Mouse (Mus musculus): ENCODE data around the gene 4921539E11Rik. TPM values are rescaled to one million over a fixed set of nuclear protein-coding genes. Genes with fewer than 3 reads are reported as not detected.

Gene 4921539E11Rik
- polyA plus RNA-seq, 1 experiment from 2014 or later, result not detected

DNA sequence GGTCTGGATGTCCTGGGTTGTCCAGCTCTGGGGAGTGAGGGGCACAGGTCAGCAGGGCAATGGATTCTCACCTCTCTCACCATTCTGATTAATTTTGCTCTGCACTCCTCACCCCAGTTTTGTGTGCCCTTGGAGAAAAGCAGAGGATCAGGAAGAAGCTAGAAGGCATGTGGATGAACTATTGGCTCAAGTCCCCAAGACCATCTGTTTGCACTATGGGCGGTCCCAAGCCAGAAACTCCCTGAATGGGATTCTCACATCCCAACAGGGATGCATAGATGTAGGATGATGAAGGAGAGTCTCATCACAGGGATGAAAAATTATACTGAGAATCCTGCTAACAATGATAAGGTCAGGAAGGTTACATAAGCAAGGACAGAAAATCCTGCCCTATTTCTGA lies 13.2 kb upstream of the 4921539E11Rik start:
- 88% methylated on average over 1 of the region's 1 CpGs for WGBS

DNA sequence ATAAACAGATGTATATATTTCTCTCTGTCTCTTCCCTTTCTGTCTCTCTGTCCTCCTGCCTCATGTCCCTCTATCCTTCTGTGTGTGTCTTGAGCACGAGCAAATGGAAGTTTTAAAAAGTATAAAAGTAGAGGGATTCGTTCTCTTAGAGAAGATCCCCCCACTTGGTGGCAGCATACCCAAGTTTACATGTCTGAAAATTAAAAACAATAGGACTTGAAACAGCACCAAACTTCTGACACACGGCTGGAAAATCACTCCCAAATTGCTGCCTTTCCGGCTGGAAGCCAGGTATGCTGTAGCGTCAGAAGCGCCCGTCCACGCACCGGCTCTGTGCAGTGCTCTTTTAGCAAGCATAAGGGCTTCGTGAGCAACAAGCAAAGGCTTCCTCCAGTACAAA lies 8.7 kb upstream of the 4921539E11Rik start:
- ATAC-seq (ENCODE audit: low FRiP score, low TSS enrichment), result no peak
- no peak overlapping the region for H3K4me2 ChIP-seq (replicated peaks; ENCODE audit: low read depth, low read length)
- WGBS, result 57% methylated on average over 10 of the region's 10 CpGs
- no peaks in the 10 kb centered on the region for H3K36me3 ChIP-seq (ENCODE audit: insufficient read depth, low read length)
- no peaks in the 10 kb centered on the region for H3K9me3 ChIP-seq (ENCODE audit: low read length)
- H3K27ac ChIP-seq (ENCODE audit: low read length), result no peak overlapping the region
- H3K4me1 ChIP-seq (ENCODE audit: insufficient read depth, low read length), result no peaks in the 10 kb centered on the region
- H3K27me3 ChIP-seq (ENCODE audit: insufficient read depth, low read length), result no peaks in the 10 kb centered on the region
- no peak overlapping the region for H3K4me3 ChIP-seq (ENCODE audit: low read length)
- no peak overlapping the region for H3K9ac ChIP-seq (replicated peaks; ENCODE audit: low read length)

More for the DNA sequence above, 13.2 kb upstream of the 4921539E11Rik start:
- H3K9ac ChIP-seq (replicated peaks; ENCODE audit: low read length), result no peak overlapping the region
- no peak overlapping the region for H3K4me2 ChIP-seq (replicated peaks; ENCODE audit: low read depth, low read length)
- H3K36me3 ChIP-seq (ENCODE audit: insufficient read depth, low read length), result no peaks in the 10 kb centered on the region
- H3K27ac ChIP-seq (ENCODE audit: low read length), result no peak overlapping the region
- no peaks in the 10 kb centered on the region for H3K4me1 ChIP-seq (ENCODE audit: insufficient read depth, low read length)
- H3K27me3 ChIP-seq (ENCODE audit: insufficient read depth, low read length), result no peaks in the 10 kb centered on the region
- H3K4me3 ChIP-seq (ENCODE audit: low read length), result no peak overlapping the region
- no peak for ATAC-seq (ENCODE audit: low FRiP score, low TSS enrichment)
- H3K9me3 ChIP-seq (ENCODE audit: low read length), result no peaks in the 10 kb centered on the region

DNA sequence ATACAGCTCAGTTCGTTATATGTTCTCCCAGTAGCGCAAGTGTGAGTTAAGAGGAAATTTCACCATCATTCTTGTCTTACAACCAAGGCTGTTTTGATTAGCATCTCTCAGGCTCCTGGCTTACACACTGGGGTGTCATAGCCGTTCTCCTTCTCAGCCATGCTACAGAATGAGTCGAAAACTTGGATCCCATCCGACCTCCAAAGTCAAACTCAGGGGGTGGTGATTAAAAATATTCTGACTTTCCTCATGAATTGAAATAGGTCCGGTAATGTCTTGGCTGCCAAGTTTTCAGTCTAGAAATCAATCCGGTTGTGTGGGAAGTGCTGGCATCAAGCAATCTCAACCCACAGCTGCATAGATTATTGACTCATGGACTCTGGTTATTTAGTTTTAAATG lies 2.3 kb downstream of the 4921539E11Rik start:
- no peaks in the 10 kb centered on the region for H3K9me3 ChIP-seq (ENCODE audit: low read length)
- H3K4me3 ChIP-seq (ENCODE audit: low read length), result no peak overlapping the region
- no peak overlapping the region for H3K4me2 ChIP-seq (replicated peaks; ENCODE audit: low read depth, low read length)
- no peaks in the 10 kb centered on the region for H3K4me1 ChIP-seq (ENCODE audit: insufficient read depth, low read length)
- ATAC-seq (ENCODE audit: low FRiP score, low TSS enrichment), result no peak
- 89% methylated on average over 7 of the region's 7 CpGs for WGBS
- no peaks in the 10 kb centered on the region for H3K27me3 ChIP-seq (ENCODE audit: insufficient read depth, low read length)
- no peak overlapping the region for H3K27ac ChIP-seq (ENCODE audit: low read length)
- no peaks in the 10 kb centered on the region for H3K36me3 ChIP-seq (ENCODE audit: insufficient read depth, low read length)
- H3K9ac ChIP-seq (replicated peaks; ENCODE audit: low read length), result no peak overlapping the region

DNA sequence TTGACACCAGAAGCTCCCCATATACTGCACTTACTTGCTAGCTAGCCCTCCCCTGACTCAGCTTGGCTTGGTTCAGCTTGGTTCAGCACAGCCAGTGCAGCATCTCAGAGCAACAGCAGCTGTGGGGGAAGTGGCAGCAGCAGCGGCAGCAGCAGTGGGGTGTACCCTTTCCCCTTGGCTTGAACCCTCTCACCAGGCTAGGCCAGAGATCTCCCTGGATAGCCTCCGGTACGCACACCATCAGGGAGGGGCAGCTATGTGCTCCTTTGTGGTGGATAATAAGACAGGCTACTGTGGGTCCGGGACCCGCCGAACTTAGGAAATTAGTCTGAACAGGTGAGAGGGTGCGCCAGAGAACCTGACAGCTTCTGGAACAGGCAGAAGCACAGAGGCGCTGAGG lies 17.6 kb downstream of the 4921539E11Rik start:
- Histone ChIP-seq H3K4me3 (ENCODE audit: low read length) (no peak overlapping the region), H3K4me2 (replicated peaks; ENCODE audit: low read depth, low read length) (no peak overlapping the region), H3K27me3 (ENCODE audit: insufficient read depth, low read length) (no peaks in the 10 kb centered on the region), H3K36me3 (ENCODE audit: insufficient read depth, low read length) (no peaks in the 10 kb centered on the region), H3K27ac (ENCODE audit: low read length) (no peak overlapping the region), H3K9me3 (ENCODE audit: low read length) (no peaks in the 10 kb centered on the region), H3K9ac (replicated peaks; ENCODE audit: low read length) (no peak overlapping the region), H3K4me1 (ENCODE audit: insufficient read depth, low read length) (no peaks in the 10 kb centered on the region)
- 60% methylated on average over 7 of the region's 8 CpGs for WGBS
- no peak for ATAC-seq (ENCODE audit: low FRiP score, low TSS enrichment)

DNA sequence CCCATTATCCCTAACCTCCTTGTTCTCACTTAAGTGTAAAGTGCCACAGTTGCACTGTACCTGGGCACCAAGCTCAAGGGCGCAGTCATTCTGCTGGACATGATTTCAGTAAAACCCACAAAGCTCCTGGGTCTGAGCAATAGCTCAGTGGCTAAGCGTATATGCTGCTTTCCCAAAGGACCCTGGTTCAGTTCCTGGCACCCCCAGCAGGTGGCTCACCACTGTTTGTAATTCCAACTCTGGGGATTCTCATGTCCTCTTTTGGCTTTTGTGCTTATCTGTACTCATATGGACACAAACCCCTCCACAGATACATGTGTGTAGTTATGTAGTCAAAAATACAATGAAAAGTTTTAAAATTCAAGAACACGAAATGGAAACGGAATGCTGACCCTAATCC lies 21.3 kb downstream of the 4921539E11Rik start:
- Histone ChIP-seq H3K4me1 (ENCODE audit: insufficient read depth, low read length) (no peaks in the 10 kb centered on the region), H3K27me3 (ENCODE audit: insufficient read depth, low read length) (no peaks in the 10 kb centered on the region), H3K36me3 (ENCODE audit: insufficient read depth, low read length) (no peaks in the 10 kb centered on the region), H3K27ac (ENCODE audit: low read length) (no peak overlapping the region), H3K9ac (replicated peaks; ENCODE audit: low read length) (no peak overlapping the region), H3K4me3 (ENCODE audit: low read length) (no peak overlapping the region), H3K4me2 (replicated peaks; ENCODE audit: low read depth, low read length) (no peak overlapping the region), H3K9me3 (ENCODE audit: low read length) (no peaks in the 10 kb centered on the region)
- ATAC-seq (ENCODE audit: low FRiP score, low TSS enrichment), result no peak
- 84% methylated on average over 4 of the region's 4 CpGs for whole genome bisulfite sequencing

DNA sequence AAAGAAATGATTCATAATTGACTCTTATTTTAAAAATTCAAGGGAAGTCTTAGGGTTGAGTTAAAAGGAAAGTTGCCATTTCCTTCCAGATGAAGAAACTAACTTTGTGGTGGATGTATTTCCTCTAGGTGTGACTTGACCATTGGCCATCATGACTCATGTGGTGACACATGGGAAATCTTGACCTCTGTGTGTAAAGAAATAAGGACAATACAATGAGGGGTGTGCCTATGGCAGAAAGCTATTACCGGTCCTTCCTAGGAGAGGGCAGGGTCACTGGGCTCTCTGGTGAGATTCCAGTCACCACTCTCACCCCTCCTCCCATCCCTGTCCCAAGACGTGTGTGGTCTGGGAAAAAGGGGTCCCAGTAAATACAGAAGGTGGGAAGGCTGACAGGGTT lies 25.5 kb downstream of the 4921539E11Rik start:
- 49% methylated on average over 2 of the region's 2 CpGs for WGBS
- Histone ChIP-seq H3K27me3 (ENCODE audit: insufficient read depth, low read length) (no peaks in the 10 kb centered on the region), H3K4me1 (ENCODE audit: insufficient read depth, low read length) (no peaks in the 10 kb centered on the region), H3K27ac (ENCODE audit: low read length) (no peak overlapping the region), H3K4me3 (ENCODE audit: low read length) (no peak overlapping the region), H3K9me3 (ENCODE audit: low read length) (no peaks in the 10 kb centered on the region), H3K36me3 (ENCODE audit: insufficient read depth, low read length) (no peaks in the 10 kb centered on the region), H3K4me2 (replicated peaks; ENCODE audit: low read depth, low read length) (no peak overlapping the region), H3K9ac (replicated peaks; ENCODE audit: low read length) (no peak overlapping the region)
- no peak for ATAC-seq (ENCODE audit: low FRiP score, low TSS enrichment)

DNA sequence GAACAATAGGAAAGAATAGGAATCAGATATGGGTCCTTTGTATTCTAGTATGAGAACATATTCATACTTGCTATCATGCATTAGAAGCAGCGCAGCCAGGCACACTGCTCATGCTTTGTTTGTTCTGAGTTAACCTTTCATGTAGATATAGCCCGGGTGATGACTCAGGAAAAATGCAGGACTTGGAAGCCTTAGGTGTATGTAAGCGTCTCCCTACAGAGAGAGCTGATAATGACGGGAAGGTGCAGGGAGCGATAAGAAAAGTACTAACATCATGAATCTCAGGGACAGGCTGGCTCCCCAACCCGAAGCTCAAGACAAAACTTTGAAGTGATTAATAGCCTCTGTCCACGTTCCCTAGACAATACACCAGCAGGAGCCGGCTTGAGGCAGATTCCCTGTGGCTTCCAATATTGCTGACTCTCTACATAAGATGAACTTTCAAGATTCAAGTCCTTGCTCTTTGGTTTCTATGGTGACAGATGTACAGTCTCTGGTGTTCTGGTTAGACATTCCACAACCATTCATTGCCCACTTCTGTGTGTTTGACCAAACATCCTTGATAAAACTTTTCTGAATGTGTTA lies 26.8 kb downstream of the 4921539E11Rik start:
- H3K4me1 ChIP-seq (ENCODE audit: insufficient read depth, low read length), result no peaks in the 10 kb centered on the region
- ATAC-seq (ENCODE audit: low FRiP score, low TSS enrichment), result no peak
- 25% methylated on average over 8 of the region's 8 CpGs for WGBS
- no peak overlapping the region for H3K4me3 ChIP-seq (ENCODE audit: low read length)
- no peak overlapping the region for H3K4me2 ChIP-seq (replicated peaks; ENCODE audit: low read depth, low read length)
- no peak overlapping the region for H3K27ac ChIP-seq (ENCODE audit: low read length)
- no peaks in the 10 kb centered on the region for H3K9me3 ChIP-seq (ENCODE audit: low read length)
- H3K9ac ChIP-seq (replicated peaks; ENCODE audit: low read length), result no peak overlapping the region
- no peaks in the 10 kb centered on the region for H3K36me3 ChIP-seq (ENCODE audit: insufficient read depth, low read length)
- no peaks in the 10 kb centered on the region for H3K27me3 ChIP-seq (ENCODE audit: insufficient read depth, low read length)

DNA sequence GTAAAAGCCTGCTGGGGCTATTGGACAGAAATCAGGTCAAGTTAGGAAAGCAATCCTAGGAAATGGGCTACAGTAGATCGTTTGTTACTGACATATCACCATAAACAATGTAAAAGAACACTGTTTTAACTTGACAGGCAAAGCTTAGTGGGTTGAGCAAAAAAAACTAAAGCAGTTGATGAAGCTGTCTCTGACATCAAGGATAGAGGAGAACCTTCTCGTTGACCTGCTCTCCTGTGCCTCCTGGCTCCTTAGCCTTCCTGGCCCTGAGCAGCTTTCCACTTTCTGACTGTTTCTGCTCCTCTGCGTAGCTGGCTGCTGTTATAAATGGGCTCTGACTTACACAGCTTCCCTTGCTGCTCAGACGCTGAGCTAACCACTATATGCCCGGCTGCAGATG lies 27.3 kb downstream of the 4921539E11Rik start:
- no peaks in the 10 kb centered on the region for H3K4me1 ChIP-seq (ENCODE audit: insufficient read depth, low read length)
- no peak overlapping the region for H3K27ac ChIP-seq (ENCODE audit: low read length)
- H3K27me3 ChIP-seq (ENCODE audit: insufficient read depth, low read length), result no peaks in the 10 kb centered on the region
- H3K9ac ChIP-seq (replicated peaks; ENCODE audit: low read length), result no peak overlapping the region
- no peak for ATAC-seq (ENCODE audit: low FRiP score, low TSS enrichment)
- no peaks in the 10 kb centered on the region for H3K36me3 ChIP-seq (ENCODE audit: insufficient read depth, low read length)
- WGBS, result 29% methylated on average over 5 of the region's 5 CpGs
- H3K4me3 ChIP-seq (ENCODE audit: low read length), result no peak overlapping the region
- no peaks in the 10 kb centered on the region for H3K9me3 ChIP-seq (ENCODE audit: low read length)
- no peak overlapping the region for H3K4me2 ChIP-seq (replicated peaks; ENCODE audit: low read depth, low read length)

DNA sequence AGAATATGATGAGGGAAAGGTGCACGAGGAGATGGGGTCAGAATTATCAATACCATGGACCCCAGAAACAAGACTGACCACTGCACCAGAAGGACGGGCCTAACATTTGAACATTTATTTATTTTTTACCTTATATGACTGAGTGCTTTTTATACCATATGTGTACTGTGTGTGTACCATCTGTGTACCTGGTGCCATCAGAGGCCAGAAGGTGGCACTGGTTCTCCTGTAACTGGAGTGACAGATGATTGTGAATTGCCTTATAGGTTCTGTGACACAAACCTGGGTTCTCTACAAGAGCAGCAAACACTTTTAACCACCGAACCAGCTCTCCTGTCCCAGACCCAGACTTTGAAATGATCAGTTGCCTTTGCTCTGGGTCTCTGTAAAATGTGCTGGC lies 31.8 kb downstream of the 4921539E11Rik start:
- no peak overlapping the region for H3K9ac ChIP-seq (replicated peaks; ENCODE audit: low read length)
- ATAC-seq (ENCODE audit: low FRiP score, low TSS enrichment), result no peak
- no peak overlapping the region for H3K4me3 ChIP-seq (ENCODE audit: low read length)
- H3K36me3 ChIP-seq (ENCODE audit: insufficient read depth, low read length), result no peaks in the 10 kb centered on the region
- no peak overlapping the region for H3K4me2 ChIP-seq (replicated peaks; ENCODE audit: low read depth, low read length)
- no peak overlapping the region for H3K27ac ChIP-seq (ENCODE audit: low read length)
- 0 out of 2 replicates have a peak, but pooled peaks cover 4% of the 10 kb centered on the region for H3K9me3 ChIP-seq (ENCODE audit: low read length)
- WGBS, result 88% methylated on average over 3 of the region's 3 CpGs
- H3K27me3 ChIP-seq (ENCODE audit: insufficient read depth, low read length), result no peaks in the 10 kb centered on the region
- H3K4me1 ChIP-seq (ENCODE audit: insufficient read depth, low read length), result no peaks in the 10 kb centered on the region

DNA sequence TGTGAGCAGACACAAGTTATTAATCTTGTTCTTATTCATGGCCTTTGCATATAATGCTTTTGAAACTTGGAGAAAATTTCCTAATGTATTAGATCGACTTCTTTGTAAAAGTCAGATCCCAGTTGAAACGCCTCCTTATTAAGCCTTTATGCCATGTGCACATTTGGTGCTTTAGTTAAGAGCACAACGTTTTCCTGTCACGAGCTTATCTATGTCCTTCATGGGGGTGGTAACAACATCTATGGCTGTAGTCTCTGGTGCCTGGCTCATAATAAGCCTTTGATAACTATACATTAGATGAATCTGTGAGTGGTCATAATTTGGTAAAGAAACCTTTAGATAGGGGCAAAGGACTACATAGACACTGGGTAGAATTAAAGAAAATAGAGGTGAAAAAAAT lies 36.8 kb downstream of the 4921539E11Rik start:
- H3K4me2 ChIP-seq (replicated peaks; ENCODE audit: low read depth, low read length), result no peak overlapping the region
- no peak overlapping the region for H3K27ac ChIP-seq (ENCODE audit: low read length)
- H3K36me3 ChIP-seq (ENCODE audit: insufficient read depth, low read length), result no peaks in the 10 kb centered on the region
- 0 out of 2 replicates have a peak, but pooled peaks cover 4% of the 10 kb centered on the region for H3K9me3 ChIP-seq (ENCODE audit: low read length)
- H3K27me3 ChIP-seq (ENCODE audit: insufficient read depth, low read length), result no peaks in the 10 kb centered on the region
- 82% methylated on average over 4 of the region's 4 CpGs for WGBS
- no peaks in the 10 kb centered on the region for H3K4me1 ChIP-seq (ENCODE audit: insufficient read depth, low read length)
- no peak overlapping the region for H3K9ac ChIP-seq (replicated peaks; ENCODE audit: low read length)
- H3K4me3 ChIP-seq (ENCODE audit: low read length), result no peak overlapping the region
- ATAC-seq (ENCODE audit: low FRiP score, low TSS enrichment), result no peak

Measured in kidney, embryonic 16.5 days (tissue).